Mouse (Mus musculus) v-Abl transformed pro-B cells (cell line): ENCODE results near the gene Rnf168.

Experiments
- in situ Hi-C, 2 experiments: fragments of 400-800 bp; cut with MboI; formaldehyde crosslinking; loops; one replicate each; pipeline ENCODE4 v1.15.1; 2025; ENCODE audit not compliant: unreplicated experiment in 2 of 2

Gene Rnf168

DNA sequence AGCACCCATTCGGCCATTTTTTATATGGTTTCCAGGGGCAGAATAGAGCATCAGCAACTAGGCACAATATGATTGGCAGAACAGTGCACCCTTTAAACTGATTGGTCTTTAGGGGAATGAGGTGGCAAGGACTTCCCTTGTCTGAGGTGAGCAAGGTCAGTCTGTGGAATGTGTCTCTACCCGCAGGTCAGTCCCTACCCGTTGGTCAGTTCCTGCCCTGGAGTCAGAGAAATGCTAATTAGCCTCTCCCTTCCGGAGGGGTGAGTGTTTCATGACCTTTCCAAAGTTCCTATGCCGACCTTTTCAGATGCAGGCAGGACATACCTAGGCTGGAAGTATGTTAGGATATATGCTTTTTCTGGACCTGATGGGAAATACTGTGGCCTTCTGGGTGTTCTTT, 35.1 kb downstream of the Rnf168 start:
- in situ Hi-C loops = no loop called here

DNA sequence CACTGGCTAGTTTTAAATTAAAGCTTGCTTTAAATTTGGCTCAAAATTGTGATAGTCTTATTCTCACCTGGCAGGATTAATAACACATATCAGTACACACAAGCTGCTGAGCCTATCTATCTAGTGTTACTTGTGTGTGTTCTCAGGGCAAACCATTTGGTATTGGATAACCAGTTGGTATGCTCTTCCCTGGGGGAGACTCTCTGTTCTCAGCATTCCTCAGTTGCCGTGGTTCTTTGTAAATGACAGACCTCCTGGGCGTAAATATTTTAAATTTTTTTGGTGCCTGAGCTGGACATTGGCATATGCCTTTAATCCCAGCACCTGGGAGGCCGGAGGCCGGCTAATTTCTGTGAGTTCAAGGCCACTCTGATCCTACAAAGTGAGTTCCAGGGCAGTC, 35.6 kb downstream of the Rnf168 start:
- in situ Hi-C loops = no loop called here

DNA sequence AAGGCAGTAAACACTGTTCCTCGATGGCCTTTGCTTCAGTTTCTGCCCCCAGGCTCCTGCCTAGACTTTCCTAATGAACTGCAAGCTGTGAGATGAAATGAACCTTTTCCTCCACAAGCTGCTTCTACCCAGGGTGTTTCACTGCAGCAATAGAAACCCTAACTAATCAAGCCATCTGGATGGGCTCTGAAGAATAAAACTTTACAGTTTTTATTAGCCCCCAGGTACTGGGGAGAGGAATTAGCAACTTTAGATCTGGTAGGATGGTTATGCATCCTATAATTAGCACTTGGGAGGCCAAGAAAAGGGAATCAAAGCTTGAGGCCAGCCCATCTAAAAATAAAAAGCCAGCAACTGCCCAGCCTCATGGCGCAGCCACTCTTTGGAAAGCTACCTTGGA, 39.3 kb downstream of the Rnf168 start:
- in situ Hi-C loops = no loop called here

DNA sequence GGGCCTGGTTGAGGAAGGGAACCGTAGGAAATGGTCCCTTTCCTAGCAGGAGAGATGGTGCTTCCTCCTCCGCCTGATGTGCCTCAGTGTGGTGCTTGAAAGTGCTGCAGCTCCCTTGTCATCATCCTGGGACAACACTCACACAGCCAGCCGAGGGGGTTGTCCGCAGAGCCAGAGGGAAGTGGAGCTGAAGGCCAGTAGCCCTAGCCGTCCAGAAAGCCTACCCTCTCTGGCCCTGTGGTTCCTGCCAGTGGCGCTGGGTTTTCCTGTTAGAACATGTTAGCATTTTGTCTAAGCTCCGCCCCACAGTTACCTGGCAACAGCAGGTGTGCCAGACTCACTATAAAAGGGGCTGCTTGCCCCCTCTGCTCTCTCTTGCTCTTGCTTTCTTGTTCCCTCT, 46.7 kb downstream of the Rnf168 start:
- in situ Hi-C loops = no loop called here

DNA sequence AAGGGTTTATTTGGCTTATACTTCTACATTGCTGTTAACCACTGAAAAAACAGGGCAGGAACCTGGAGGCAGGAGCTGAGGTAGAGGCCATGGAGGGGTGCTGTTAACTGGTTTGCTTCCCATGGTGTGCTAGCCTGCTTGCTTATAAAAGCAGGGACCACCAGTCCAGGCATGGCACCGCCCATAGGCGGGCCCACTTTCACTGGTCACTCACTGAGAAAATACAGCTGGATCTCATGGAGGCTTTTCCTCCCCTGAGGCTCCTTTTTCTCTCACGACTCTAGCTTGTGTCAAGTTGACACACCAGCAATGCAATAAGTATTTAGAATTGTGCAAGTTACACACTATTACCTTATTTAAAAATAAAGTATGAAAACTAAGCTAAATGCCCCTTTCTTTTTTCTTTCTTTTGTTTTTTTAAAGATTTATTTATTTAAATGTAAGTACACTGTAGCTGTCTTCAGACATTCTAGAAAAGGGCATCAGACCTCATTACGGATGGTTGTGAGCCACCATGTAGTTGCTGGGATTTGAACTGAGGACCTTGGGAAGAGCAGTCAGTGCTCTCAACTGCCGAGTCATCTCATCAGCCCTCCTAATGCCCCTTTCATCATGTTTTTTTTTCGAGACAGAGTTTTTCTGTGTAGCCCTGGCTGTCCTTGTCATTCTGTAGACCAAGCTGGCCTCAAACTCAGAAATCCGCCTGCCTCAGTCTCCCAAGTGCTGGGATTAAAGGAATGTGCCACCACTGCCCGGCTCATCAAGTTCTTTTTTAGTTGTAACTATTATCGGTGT, 53.8 kb downstream of the Rnf168 start:
- in situ Hi-C loops = no loop called here

DNA sequence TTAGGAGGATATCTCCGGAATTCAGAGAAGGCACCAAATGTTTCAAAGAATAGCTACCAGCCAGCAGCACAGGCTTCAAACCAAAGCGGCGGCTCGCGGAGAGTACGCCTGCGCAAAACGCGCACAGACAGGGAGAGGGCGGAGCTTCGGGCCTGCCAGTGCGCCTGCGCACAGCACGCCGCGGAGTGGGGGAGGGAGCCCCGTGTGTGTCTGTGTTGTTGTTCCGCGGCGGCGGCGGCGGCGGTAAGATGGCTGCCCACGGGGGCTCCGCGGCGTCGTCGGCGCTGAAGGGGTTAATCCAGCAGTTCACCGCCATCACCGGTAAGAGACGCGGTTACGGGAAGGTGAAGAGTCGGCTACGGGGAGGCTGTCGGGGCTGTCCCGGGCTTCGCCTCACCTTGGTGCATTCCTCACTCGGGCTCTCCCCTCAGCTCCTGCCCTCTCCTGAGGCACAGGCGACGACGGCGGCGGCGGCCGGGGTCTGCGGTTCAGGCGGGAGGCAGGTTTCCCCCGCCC, 54.8 kb downstream of the Rnf168 start, which contains the start of gene Ubxn7:
Gene Ubxn7, plus strand, starts transcription at position 218 of the 516 bp plus-strand sequence.
- in situ Hi-C loops = no loop called here

DNA sequence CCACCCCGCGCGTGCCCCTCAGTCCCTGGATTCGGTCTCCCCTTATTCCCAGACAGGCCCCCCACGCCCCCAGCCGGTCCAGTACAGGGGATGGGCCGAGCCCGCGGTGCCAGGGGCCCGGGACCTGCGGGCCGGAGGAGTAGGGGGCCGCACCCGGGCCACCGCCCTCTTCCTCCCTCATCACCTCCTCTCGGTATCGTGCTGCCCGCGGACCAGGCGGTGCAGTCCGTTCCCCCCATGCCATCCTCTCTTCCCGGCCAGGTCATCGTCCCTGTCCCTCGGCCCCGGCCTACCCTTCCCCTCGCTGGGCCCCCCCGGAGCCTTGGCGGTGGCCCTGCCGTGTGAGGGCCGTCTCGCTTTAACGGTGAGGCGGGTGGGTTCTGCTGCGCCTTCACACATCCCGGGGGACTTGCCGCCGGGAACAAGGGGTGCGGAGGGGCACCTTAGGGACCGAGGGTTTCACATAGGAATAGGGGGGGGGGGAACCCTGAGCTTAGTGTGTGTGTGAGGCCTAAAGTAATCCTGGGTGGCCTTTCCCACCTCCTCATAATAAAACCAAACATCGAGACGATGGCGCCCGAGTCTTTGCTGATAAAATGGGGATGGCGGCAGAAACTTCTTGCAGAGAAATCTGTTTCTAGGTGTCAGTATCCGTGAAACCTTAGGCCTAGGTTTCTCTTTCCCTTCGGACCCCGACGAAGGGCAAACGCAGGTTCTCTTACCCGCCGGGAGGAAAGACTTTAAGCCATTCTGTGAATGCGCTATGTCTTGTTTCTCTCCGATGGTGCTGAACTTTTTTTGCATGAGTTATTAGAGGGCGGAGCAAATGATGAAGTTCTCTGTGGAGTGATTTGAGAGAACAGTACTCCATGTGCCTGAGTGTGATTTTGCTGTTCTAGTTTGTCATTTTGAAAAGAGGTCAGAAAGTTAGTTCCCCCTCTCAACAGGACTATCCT, 55.6 kb downstream of the Rnf168 start:
- in situ Hi-C loops = no loop called here

DNA sequence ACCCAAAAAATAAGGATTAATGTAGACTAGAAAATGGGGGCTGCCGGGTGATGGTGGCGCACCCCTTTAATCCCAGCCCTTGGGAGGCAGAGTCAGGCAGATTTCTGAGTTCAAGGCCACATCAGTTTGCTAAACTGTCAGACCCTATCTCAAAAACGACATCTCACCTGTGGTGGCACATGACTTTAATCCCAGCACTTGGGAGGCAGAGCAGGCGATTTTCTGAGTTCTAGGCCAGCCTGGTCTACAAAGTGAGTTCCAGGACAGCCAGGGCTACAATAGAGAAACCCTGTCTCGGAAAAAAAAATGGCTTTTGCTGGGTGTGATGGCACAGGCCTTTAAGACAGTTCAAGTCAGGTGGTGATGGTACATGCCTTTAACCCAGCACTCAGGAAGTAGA, 57.9 kb downstream of the Rnf168 start:
- in situ Hi-C loops = no loop called here

DNA sequence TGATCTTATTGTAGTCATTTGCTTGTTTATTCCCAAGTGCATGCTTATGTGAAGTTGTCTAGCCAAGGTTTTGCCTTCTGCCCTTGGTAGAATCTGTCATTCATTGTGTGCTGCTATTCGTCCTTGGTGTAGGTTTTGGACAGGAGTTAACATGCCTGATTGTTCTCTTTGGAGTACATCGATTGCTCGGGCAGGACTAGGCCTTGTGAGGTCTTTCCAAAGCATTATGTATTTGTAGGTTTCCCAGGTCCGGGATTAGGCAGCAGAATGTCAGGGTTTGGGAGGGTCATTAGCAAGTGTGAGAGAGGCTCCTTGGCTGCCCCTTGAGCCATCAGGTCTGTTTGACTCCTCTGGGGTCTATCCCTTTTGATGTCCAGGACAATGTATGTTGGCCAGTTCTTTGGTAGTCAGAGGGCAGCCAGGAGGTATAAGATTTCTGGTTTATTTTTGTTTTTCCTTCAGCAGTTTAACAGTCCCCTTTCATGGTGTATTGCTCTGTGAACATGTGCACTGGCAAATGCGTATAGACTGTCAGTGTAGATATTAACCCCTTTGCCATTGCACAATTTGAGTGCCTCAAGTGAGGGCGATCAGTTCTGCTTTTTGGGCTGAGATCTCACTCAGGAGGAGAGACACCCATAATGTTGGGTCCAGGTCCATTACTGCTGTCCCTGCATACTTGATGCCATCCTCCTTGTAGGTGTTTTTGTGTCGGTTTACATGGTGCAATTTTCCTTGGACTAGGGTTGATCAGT, 58.9 kb downstream of the Rnf168 start:
- in situ Hi-C loops = no loop called here

DNA sequence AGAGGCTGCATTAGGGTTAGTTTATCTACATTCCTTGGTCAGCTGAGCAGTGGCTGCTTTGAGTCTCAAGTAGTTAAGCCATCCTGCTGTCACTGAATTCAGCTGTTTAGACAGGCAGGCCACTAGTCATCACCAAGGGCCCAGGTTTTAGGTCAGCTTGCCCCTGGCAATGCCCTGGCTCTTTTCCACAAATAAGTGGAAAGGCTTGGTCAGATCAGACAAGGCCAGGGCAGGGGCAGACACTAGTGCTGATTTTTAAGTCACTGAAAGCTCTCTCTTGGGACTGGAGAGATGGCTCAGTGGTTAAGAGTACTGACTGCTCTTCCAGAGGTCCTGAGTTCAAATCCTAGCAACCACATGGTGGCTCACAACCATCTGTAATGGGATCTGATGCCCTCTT, 59.7 kb downstream of the Rnf168 start:
- in situ Hi-C loops = no loop called here

DNA sequence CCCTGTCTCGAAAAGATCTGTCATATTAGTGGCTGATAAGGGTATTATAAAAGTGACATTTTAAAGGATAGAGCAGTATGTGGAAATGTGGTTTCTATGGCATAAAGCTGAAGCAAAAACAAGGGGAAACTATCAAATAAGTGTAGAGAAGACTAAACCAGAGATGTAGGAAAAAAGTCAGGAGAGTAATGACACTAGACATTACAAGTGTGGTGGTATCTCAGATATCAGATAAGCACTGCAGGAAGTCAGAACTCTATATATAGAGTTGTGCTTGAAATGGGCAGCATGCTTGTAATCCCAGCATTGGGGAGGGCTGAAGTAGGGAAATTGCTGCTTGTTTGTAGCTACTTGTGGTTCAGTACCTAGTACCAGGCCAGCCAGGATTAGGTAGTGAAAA, 63.2 kb downstream of the Rnf168 start:
- in situ Hi-C loops = no loop called here

DNA sequence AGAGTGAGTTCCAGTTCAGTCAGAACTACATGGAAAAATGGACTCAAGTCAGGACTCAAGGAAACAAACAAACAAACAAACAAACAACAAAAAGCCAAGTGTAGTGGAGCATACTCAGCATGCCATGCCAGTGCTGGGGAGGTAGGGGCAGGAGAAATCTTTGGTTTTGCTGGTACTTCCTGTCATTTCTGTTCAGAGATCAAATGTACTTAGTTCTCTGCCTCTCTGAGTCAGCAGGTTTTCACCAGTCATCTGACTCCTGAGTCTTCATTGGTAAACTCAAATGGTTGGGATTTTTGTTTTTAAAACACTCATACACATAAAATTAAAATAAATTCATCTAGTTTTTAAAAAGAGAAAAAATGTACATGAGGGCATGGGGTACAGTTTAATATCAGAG, 68.3 kb downstream of the Rnf168 start:
- in situ Hi-C loops = no loop called here

DNA sequence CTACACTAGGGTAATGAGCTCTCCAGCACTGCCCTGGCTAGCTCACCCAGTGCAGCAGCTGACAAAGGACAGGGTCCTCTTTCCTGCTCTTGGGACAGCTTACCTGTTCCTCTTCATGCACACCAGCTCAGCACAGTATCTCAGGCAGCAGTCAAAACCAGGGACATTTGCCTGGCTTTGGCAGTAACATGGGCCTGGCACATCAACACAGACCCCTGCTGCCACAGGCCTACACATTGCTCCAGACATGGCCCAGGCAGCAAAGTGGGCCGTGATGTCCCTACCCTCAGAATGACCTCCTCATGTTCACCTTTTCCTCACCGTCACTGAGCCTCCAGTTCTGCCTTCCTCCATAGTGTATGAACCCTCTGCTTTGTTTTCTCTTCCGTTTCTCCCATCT, 73.5 kb downstream of the Rnf168 start:
- in situ Hi-C loops = no loop called here
